Mouse (Mus musculus): ENCODE measurements around the gene Fam71d. TPM values are rescaled to one million over a fixed set of nuclear protein-coding genes. Genes with fewer than 3 reads are reported as not detected.

Gene Fam71d
- 0.39 and 0.52 TPM in 2 replicates for total RNA-seq (2021)
- long read RNA-seq, result 0 reads

GRCm38 (mm10) chr12:78691325-78691724 is at the start of gene Fam71d:
Gene Fam71d (plus strand): TSS chr12:78691535.
- no peak for DNase-seq

DNA sequence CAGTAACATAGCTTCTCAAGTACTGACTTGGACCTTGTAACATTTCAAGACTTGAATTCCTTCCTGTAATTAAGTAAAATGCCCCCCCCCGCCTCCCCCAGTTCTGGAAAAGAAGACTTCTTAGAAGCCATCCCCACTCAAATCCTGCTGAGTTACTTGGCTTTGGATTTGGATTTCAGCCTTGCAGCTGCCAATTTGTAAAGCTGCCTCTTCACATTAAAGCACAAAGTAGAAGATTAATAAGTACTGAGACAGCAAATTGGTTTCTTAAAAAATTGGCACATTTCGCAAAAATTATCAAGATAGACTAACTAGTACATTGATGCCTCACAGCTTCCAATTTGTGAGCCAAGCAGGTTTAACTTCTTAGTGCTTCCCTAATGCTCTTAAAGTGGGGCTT is 47.6 kb upstream of the Fam71d start:
- DNase-seq, result no peak

DNA sequence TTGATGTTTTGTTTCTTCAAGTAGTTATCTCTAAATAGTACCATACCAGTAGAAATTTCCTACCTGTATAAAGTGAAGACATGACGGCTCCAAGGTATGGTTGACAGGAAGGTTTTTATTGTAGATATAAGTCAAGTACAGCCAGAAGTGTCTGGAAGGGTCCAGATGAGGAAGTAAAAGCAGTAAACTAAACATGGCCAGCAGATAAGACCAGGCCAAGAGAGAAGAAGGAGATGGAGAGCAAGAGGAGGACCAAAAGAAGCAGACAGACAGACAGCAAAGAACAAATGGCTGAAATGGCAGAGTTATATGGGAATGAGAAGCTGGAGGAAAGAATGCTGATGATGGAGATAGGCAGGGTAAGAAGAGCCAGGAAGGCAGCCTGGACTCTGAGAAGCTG is 46.1 kb upstream of the Fam71d start:
- DNase-seq, result no peak

DNA sequence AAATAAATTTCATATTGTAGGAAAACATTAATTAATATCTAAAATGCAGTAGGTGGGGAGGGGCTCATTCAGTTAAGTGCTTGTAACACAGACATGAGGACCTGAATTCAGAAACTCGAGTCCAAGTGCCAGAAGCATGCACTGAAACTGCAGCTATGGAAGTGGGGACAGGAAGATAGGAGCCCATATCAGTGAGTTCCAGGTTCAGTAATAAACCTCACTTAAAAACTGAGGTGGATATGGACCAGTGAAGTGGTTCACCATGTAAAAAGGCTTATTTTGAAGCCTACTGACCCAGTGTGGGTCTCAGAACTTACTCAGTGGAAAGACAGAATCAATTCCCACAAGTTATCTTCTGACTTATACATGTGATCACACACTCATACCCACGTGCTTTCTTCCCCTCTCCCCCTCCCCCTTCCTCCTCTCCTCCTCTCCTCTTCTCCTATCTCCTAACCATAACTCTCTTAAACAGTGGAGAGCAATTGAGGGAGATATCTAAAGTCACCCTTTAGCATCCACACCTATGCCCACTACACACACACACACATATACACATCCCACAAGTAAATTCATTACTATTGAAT is 31.5 kb upstream of the Fam71d start:
- no peak for DNase-seq

GRCm38 (mm10) chr12:78678101-78678806 is 13.1 kb upstream of the Fam71d start:
- no peak for DNase-seq

GRCm38 (mm10) chr12:78678807-78679189 is 12.5 kb upstream of the Fam71d start:
- no peak for DNase-seq

- DNase-seq, result no peak
Measured at GRCm38 (mm10) chr12:78681048-78681447, 10.3 kb upstream of the Fam71d start.

DNA sequence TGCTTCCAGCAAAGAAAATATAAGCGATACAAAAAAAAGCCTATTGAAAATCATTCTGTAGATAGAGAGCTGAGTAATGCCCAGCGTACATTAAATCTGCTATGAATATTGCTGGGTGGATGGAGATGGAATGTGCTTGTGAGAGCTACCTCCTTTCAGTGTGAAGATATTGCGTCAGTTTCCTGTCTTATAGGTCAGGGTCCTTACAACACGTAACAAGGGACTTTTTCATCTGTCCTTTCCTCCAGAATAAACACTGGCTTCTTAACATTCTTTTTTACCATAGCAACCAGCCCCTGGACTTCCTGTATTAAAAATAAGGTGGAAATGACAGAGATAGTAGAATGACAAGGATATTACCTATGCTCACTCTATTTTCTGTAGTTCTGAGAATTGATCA is 9.1 kb upstream of the Fam71d start:
- DNase-seq, result no peak

GRCm38 (mm10) chr12:78685669-78686215 is 5.6 kb upstream of the Fam71d start:
- DNase-seq, result no peak

GRCm38 (mm10) chr12:78688876-78689275 is 2.5 kb upstream of the Fam71d start:
- no peak for DNase-seq

DNA sequence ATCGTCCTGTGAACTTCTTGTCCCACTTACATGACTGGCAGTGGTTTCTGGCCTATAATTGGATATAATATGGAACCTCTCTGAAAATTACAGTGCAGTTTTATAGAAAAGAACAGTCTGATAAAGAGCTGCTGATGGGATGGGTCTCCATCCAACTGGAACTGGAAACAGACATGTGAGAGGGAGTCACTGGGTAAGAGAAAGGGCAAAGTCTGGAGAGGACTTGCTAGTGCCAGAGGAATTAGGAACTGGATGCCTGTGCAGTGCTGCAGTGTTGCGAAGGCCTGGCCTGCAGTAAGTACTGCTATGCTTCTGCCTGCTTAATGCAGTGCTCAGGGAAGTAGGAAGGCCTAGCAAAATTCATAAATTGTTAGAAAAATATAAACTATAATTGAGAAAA is 1.9 kb downstream of the Fam71d start:
- no peak for DNase-seq

DNA sequence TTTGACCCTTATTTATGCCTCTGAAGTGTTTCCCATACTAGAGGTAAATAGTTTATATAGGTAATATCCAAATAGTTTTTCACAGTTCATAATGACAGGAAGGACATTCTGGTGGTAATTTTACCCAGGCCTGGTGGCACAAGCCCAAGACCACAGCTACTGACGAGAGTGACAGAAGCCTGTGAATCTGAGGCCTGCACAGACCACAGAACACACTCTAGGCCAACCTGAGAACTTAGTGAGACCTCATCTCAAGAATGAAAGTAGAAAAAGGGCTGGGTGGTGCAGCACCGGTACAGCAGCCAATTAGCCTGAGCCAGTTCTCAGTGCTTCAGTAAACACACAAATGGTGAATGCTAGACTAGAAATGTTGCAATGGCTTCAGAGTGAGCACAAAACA is 26.4 kb downstream of the Fam71d start:
- DNase-seq, result no peak

GRCm38 (mm10) chr12:78727723-78728122 is 36.4 kb downstream of the Fam71d start:
- DNase-seq, result no peak

DNA sequence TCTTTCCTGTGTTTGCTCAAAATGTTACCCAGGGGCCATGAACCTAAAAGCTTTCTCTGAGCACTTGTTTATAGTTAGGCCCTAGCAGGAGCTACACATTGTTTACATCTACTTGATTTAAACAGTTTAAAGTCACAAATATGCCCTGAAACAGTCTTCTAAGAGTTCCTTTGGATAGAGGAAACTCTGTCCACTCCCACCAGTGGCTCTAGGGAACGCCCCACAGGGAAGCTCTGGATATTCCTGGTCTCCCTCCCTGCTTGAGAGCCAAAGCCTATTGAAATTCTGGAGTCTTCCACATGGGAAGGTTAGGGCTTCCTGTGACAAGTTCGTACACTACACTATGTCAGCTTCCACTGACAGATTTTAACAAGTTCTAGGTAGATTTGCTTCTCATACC is 48.3 kb downstream of the Fam71d start:
- DNase-seq, result no peak

- DNase-seq, result no peak
Measured at GRCm38 (mm10) chr12:78740289-78740688, 49.0 kb downstream of the Fam71d start.

GRCm38 (mm10) chr12:78746226-78746625 is 54.9 kb downstream of the Fam71d start:
- peak; percentile 5 for DNase-seq

DNA sequence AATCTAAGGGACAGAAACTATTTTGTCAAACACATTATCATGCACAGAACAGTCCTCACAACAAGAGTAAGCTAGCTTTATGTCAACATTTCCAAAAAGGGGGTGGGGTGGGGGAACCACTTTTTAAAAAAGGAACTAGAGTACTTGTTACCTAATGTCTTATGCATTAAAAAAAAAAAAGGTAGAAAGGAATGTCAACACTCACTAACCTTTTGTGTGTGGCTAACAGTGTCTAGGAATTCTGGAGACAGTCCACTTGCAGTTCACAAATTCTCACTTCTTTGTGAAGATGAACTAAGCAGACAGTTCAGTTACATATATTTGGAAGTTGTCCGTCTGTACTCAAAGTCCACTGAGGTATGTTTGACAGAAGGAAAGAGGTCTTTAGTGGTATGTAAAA is 56.1 kb downstream of the Fam71d start:
- no peak for DNase-seq

- no peak for DNase-seq
Measured at GRCm38 (mm10) chr12:78748113-78748512, 56.8 kb downstream of the Fam71d start.

DNA sequence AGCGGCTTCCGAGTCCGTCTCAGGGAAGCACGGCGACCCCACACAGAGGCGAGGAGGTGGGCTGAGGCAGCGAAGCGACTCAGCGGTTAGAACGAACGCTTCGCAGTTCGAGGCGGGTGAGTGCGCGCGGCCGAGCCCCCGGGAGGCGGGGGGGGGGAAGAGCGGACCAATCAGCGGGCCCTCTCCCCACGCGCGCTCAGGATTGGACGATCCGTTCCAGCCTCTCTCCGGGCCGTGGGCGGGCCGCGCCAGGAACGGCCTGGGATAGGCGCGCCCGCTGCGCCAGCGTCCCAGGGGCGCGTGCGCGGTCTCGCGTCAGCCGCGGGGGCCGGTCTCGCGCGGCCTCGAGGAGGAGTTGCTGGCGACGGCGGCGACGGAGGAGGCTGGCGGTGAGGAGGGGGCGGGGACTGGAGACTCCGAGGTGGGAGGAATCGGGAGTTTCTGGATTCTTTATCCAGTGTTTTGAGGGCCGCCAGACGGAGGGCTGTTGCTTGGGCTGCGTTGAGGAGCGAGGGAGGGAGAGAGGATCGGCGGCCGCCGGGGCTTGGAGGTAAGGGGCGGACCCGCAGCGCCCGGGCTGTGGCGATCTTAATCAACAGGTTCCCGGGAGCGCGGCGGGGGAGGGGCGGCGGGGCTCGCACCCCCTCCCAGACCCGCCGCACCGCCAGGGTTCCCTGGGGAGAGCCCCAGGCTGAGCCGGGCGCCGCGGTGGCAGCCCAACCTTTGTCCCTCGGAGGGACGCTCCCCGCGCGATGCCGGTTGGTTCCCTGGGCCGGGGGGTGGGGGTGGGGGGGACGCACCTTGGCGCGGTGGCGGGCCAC is 57.4 kb downstream of the Fam71d start, which contains the start of gene Mpp5:
Mpp5 (plus strand) TSS at position 351 of the 821 bp plus-strand sequence.
- peak; percentile 97 for DNase-seq

DNA sequence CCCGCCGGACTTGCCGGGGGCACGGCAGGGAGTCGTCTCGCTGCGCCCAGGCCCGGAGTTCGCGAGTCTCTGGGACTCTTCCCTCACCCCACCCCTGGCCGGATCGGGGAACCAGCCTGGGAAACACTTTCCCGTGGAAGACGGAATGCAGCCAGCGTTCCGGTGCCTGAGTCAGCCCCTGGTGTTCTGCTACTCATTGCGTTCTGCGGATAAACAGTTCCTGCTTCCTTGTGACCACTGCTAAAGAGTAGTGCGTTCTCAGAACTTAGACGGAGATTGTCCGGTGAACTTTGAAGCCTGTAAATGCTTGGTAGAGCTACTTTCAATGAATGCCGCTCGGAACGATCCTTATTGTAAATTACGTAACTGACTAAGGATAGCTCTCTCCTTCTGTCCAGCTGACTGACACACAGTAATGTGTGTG is 58.1 kb downstream of the Fam71d start:
- DNase-seq, result peak; percentile 69

DNA sequence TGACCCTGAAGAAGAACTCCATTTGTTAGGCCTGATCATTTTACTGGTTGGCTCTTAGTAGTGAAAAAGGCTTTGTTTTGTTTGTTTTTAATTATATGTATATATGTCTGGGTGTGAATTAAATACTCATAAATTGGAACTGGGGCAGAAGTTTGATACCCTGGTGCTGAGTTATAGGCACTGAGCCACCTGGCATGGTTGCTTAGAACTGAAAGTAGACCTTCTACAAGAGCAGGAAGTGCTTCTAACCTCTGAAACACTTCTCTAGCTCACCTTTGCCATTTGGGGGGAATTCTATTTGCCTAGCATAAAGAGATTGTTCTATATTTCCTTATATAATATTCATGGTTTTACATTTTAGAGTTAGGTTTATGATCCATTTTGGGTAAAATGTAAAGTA is 70.6 kb downstream of the Fam71d start:
- DNase-seq, result no peak

- peak; percentile 8 for DNase-seq
Measured at GRCm38 (mm10) chr12:78769031-78769713, 77.8 kb downstream of the Fam71d start.
